Mouse (Mus musculus) testis, postnatal 14 days (tissue): ENCODE data around the gene Hs3st2.

Experiments
- DNase-seq: peaks from one replicate; pipeline ENCODE4 v3.0.0; 2021; ENCODE audit warnings: low spot score

Gene Hs3st2

GRCm38 (mm10) chr7:121458075-121458474 is 66.4 kb downstream of the Hs3st2 start:
- no peak for DNase-seq

GRCm38 (mm10) chr7:121460626-121461025 is 69.0 kb downstream of the Hs3st2 start:
- no peak for DNase-seq

GRCm38 (mm10) chr7:121464441-121464840 is 72.8 kb downstream of the Hs3st2 start:
- DNase-seq = no peak

GRCm38 (mm10) chr7:121465111-121465510 is 73.5 kb downstream of the Hs3st2 start:
- no peak for DNase-seq

- no peak for DNase-seq
These were observed 74.7 kb downstream of the Hs3st2 start for GRCm38 (mm10) chr7:121466331-121466730.

DNA sequence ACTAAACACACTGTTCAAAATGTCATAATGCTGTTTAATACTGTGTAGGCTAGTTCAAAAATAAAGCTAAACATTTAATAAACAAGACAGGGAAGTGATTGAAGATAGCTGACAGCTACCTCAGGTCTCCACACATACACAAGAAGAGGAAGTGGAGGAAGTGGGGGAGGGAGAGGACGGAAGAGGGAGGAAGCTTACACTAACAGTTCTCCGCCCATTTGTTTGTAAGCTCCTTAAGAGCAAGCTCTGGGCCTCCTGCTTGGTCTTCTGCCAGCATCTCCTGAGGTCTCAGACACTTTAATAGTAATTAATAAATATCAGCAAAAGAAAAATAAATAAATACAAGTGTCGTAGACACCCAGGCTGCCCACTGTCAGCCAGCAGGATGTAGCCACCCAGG is 77.8 kb downstream of the Hs3st2 start:
- DNase-seq = no peak

GRCm38 (mm10) chr7:121478302-121478701 is 86.6 kb downstream of the Hs3st2 start:
- no peak for DNase-seq

GRCm38 (mm10) chr7:121480106-121480505 is 88.4 kb downstream of the Hs3st2 start:
- no peak for DNase-seq

GRCm38 (mm10) chr7:121484590-121484989 is 92.9 kb downstream of the Hs3st2 start:
- no peak for DNase-seq

DNA sequence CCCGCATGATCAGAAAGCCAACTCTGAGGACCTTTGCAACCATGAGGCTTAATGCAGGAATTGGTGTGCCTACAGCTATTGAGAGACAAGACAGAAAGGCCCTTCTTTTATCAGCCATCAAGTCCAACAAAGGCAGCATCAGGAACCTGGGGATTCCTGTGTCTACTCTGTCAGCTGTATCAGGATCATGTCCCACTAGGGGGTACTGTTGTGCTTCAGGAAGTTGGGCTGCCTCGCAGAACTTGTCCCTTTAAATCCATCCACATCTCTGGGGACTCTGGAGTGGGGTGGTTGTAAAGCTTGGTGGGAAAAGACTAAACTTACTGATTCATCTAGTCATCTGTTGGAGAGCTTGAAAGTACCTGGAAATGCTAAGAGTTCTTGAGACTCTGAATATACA is 93.6 kb downstream of the Hs3st2 start:
- no peak for DNase-seq

- DNase-seq = no peak
These were observed 95.6 kb downstream of the Hs3st2 start for GRCm38 (mm10) chr7:121487291-121487690.

GRCm38 (mm10) chr7:121489401-121489800 is 97.7 kb downstream of the Hs3st2 start:
- no peak for DNase-seq

- no peak for DNase-seq
These were observed 99.9 kb downstream of the Hs3st2 start for GRCm38 (mm10) chr7:121491455-121492005.

GRCm38 (mm10) chr7:121500516-121500915 is 108.9 kb downstream of the Hs3st2 start:
- DNase-seq = no peak

GRCm38 (mm10) chr7:121501666-121502065 is 110.0 kb downstream of the Hs3st2 start:
- no peak for DNase-seq

DNA sequence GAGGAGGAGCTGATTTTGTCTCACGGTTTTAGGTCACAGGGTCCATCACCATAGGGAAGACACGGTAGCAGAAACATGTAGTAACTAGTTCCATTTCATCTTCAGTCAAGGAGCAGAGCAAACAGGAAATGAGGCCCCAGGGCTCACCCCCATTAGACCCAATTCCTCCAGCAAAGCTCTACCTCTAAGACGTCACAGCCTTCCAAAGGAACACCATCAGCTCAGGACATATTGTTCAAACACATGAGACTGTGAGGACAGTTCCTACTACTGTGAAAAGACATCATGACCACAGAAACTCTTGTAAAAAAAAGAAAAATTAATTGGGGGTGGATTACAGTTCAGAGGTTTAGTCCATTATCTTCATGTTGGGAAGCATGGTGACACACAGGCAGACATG is 125.1 kb downstream of the Hs3st2 start:
- DNase-seq = no peak

- DNase-seq = no peak
These were observed 125.5 kb downstream of the Hs3st2 start for GRCm38 (mm10) chr7:121517165-121517591.

- DNase-seq = no peak
These were observed 130.5 kb downstream of the Hs3st2 start for GRCm38 (mm10) chr7:121522125-121522524.

DNA sequence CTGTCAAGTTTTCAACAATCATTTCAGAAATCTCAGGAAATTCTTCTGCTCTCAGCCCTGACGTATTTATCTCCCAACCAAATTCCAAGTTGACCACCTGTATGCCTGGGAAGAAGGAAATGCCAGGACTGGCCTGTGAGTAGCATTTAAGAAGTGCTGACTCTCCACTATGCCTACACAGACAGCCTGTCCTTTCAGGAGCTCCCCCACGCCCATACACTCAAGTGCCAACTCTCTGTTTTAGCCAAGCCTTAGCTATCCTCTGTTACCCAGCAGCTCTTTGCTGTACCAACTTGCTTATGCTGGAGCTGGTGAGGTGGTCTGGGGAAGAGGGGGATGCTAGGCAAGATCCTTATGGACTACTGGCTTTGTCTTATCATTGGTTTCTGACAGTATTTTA is 137.4 kb downstream of the Hs3st2 start:
- DNase-seq = no peak

DNA sequence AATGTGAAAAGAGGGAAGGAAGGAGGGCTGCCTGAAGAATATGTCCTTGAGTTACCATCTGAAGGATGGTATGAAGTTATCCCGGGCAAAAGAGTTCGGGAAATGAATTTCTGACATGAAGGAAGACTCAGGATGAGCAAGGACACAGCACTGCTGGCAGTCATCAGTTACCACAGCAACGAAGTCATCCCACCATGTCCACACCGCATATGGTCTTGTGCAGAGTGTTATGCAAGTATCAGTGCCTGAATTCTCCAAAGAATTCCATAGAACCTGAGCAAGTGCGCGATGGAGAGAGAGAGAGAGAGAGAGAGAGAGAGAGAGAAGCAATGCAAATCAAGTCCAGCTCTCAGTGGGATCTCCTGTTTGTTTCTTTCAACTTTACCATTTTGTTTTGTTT is 142.0 kb downstream of the Hs3st2 start:
- no peak for DNase-seq

GRCm38 (mm10) chr7:121534386-121534785 is 142.7 kb downstream of the Hs3st2 start:
- no peak for DNase-seq

DNA sequence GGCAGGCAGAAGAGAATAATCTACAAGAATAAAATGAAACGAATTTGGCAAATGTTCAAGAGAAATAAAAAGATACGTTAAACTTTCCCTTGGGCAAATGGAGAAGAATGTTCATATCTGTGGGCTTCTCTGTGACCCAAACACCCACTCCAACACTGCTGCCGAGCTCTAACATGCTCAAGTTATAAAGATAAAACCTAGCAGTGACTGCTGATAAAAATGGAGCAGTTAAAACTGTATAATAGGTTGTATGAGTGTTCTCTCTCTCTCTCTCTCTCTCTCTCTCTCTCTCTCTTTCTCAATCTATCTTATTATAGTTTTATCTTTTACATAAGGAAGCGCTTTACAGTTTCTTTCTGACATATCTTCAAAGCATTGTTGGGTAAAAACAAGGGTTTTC is 144.3 kb downstream of the Hs3st2 start:
- no peak for DNase-seq

DNA sequence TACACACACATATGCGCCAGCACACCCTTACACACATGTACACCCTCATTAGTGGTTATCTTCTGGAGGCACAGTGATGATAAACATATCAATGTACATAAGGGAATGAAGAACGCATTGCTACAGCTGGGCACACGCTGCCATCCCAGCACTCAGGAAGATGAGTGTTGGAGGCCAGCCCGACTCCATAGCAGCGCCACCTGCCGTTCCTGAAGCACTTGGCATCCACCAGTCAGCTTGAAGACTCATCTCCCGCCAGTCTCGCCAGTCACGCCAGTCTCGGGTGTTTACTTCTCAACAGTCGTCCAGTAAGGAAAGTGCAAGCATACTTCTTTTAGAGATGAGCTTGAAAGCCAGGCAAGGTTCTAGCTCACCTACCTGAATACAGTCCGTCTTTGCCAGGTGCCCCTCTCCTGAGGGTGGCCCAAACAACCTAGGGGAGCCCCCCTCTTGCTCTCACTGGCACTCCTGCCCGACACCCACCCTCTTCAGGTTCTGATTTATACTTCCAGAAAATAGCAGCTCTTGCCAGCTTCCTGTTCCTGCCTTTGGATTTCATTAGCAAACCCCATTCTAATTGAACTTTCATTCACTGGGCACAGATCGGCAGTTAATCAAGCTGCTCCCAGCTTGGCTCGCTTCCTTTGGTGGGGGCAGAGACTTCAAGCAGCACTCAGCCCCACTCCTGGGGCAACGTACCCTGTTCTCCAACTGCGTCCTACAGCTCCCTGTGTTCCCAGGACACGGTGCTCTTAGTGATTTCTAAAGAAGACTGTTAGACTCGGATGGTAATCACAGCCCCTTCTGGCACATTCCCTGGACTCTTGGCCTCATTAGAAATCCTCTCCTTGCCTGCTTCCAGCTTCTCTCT is 148.0 kb downstream of the Hs3st2 start:
- DNase-seq = peak; percentile 40

GRCm38 (mm10) chr7:121542458-121542857 is 150.8 kb downstream of the Hs3st2 start:
- no peak for DNase-seq
